Mouse (Mus musculus) heart, adult 11 months (tissue): ENCODE results near the gene Rsu1.
"Not testable (repeated sequence)": the region's sequence is repeated elsewhere in the genome, so short reads cannot be mapped to it uniquely, and the experiment has no call there.

Experiments
- DNase-seq: peaks from one replicate; pipeline ENCODE4 v3.0.0; 2022

The Rsu1 gene

DNA sequence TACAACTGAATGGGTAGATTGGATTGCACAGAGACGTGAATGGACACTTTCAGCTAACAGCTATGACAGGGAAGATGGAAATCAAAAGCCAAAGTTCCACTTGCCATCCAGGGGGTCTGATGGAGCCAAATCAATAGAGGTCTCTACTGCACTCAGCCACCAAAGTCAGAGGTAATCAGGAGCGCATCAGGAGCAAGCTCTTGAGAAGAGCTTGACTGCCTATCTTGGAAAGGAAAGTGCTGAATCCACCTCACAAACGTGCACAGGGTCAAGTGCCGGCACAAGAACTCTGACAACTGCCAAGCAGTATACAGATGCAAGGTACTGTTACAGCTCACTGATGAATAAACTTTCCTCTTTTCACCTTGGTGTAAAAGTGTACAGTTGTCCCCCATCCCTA is 47.8 kb downstream of the Rsu1 start:
- peak; percentile 62 for DNase-seq

DNA sequence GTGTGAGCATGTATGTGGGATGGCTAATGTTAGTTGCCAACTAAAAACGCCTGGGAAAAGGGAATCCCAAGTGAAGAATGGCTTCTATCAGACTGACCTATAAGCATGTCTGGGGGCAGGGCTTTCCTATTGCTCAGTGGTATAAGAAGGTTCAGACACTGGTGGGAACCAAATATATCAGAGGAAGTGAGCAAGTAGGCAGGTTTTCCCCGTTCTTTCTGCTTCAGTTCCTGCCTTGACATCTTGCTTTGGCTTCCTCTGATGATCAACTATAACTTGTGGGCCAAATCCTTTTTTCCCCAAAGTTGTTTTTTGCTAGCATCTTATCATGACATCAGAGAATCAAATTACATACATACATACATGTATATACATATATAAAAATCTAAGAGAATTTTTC is 51.1 kb downstream of the Rsu1 start:
- peak; percentile 25 for DNase-seq

DNA sequence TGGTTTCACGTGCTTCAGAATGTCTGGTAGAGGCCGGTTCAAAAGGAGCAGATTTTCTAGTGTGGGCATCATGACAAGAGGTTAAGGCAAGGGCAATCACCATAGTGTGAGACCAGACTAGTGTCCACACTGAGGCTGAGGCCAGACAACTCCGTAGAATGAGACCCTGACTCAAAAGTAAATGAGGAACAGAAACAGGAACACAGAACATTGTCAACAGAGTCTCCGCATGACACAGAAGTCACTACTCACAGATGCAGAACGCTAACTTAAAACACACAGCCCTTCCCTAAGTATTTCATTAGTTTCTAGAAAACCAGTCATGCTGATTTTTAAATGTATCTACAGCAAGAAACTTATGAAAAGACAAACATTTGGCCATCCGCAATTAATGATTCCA is 53.1 kb downstream of the Rsu1 start:
- DNase-seq: no peak

DNA sequence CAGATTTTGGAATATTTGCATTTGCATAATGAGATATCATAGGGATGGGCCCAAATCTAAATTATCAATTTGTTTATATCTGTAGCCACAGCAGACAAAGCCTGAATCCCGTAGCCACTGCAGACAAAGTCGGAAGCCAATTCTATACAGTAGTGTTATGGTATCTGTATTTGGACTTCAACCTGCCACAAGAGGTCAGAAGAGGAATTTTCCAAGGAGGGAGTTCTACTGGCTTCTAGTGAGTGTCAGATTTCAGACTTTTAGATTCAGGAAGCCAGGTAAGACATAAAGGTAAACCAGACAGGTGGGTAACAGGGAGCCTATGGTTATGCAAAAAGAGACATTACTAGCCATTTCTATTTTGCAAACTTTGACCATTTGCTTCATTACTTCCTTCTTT is 64.4 kb downstream of the Rsu1 start:
- DNase-seq: peak; percentile 31

DNA sequence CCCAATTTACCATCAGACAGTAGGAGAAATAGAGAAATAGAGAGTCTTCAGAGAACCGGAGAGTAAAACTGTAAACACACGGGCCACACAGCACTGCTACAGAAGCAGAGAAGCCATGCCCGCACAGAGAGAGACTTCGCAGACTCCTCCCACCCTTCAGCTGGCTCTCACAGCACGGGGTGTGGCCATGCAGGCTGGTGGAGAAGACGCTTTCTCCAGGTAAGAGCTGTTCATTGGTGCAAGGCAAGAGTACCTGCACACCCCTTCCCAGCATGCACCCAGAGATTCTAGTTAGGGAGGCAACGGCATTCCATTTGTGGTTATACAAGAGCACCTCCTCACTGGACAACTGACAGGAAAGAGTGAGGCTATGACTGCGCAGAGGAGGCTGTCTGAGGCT is 64.8 kb downstream of the Rsu1 start:
- peak; percentile 83 for DNase-seq

DNA sequence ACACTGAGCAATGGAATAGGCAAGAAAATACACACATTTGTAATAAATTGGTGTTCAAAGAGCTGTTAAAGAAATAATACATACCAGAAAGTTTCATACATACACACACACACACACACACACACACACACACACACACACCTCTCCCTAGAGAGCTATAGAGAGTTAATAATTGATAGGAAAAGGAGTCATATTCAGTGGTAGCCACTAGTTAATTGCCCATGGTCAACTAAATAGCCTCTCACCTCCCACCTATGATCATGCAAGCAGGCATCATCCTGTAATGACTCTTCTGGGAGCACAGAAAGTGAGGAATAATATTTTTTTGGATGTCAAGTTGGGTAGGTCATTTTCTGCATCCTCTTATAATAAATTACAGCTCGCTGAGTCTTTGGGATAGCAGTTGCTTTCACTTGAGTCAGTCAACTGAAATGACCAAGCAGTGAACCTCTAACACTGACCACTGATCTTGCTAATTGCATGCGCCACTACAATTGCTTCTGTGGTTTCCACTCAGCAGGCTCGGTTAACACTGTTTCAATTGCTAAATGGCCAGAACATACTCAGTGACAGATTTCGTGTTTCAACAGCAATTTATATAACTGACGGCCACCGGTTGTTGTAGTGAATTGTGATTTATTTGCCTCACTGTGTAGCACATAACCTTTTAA is 68.3 kb downstream of the Rsu1 start:
- DNase-seq: peak; percentile 45

DNA sequence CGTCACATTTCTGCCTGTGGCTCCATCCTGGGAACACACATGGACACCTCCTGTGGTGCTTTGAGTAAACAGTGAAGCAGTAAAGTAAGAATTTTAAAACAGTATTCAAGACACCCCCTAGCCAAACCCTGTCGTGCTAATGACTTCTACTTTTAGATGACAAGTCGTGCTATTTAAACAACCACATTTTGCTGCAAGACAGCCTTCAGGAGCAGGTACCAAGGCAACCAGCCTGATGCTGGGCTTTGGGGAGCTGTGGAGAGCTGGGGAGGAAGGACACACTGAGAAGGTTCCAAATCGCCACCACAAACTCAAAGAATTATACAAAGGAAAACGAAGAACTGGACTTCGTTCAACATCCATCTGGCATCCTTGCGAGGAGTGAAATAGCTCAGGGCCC is 71.5 kb downstream of the Rsu1 start:
- DNase-seq: peak; percentile 44

DNA sequence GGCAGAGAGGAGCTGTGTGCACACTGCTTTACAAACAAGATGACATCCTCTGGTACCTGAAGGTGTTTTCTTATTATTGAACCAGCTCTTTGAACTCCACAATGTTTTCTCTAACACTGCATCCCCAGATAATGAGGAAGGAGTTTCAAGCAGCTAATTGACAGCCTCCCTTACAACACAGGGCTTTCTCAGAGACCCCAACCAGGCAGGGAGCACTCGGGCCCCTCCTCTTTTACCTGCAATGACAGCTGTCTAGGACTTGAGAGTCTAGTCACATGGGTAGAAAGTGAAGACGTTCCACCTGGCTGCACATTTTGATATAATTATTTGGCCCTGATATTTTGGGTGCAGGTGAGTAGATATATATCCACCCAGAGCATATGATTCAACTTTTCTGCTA is 72.2 kb downstream of the Rsu1 start:
- peak; percentile 70 for DNase-seq

DNA sequence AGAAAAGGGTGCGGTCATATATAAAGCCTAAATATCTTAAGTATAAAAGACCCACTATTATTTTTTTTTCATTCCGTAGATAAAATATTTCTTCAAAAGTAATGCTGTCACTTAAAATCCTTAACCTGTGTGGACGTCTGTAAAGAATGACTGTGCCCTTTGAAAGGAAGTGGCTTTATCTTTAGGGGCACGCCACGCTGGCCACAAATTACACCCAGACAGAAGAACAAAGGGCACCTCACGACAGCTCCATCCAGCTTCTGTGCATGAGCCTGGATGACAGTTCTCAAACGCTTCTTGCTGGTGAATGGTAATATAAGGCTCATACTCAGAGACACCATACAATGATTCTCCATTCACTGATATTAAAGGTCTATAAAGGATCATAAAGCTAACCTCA is 75.7 kb downstream of the Rsu1 start:
- peak; percentile 4 for DNase-seq

DNA sequence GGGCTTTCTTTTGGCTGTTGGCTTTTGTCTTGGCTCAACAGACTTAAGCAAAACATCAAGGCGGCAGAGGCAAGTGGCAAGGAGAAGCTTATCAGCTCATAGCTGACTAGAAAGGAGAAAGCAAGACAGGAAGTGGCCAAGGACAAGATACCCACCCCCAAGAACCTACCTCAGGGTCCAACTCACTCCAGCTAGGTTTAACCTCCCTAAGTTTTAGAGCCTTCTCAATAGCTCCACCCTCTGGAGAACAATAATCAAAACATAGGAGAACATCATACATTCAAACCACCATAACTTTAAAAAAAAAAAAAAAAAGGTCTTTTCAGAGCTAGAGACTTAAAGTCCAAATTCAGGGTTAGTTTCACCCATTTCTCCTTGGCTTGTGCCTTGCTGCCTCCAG is 79.1 kb downstream of the Rsu1 start:
- peak; percentile 22 for DNase-seq

DNA sequence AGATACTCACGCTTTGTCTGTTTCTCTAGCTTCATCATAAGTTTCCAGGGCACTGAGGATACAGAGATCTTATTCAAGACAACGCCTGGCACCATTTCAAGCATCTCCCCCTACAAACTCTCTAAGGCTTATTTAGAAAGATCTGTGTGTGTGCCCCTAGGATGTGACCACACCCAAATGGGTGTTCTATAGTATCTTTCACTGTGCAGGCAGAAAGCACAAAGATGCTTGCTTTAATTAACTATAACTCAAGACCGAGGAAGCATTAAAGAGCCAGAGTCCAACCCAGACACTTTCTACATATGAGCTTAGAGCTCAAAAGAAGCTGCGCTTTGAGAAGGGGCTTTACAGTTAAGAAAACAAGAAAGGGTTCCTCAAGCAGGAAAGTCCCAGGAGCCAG is 80.4 kb downstream of the Rsu1 start:
- DNase-seq: peak; percentile 58

DNA sequence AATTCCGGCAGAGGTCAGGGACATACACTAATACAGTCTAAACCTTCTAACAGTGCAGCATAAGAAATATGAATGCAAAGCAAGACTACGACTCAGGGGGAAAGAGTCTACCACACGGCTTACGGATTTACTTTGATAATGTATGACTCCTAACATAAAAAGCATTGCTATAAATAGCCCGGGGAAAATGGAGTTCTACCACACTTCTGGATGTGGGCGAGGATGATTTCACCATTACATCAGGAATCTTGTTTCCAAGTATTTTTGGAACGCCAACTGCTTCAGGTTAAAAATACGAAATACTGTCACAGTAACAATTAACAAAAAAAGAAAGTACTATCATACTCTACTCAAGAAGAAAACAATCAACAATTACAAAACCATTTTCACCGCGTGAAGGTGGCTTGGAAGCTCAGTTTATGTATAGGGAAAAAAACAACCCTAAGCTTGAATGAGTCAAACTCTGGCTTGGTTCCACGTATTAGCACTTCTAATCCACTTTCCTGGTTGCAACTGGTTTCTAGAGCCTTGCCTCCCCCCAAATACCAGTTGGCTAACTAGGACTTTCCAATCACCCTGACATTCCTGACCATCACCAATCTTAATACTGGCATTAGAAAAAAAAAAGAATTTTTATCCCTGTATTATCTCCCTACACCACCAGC is 82.3 kb downstream of the Rsu1 start:
- peak; percentile 66 for DNase-seq

DNA sequence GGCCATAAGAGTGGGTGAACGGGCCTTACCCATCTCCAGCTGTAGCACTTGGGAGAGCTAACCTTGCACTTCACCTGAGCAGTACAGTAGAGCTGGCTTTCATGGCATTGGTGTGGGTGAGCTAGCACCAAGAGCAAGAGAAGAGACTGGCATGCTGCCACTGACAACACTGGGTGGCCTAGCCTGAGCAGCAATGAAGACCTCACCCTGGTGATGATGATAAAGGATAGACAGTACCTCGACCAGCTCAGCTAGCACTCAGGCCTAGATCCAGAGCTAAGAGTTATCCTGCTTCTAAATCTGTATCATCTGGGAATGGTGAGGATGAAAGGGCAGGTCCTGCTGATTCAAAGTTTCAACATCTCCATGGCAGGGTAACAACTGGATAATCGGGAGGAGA is 88.1 kb downstream of the Rsu1 start:
- peak; percentile 76 for DNase-seq

DNA sequence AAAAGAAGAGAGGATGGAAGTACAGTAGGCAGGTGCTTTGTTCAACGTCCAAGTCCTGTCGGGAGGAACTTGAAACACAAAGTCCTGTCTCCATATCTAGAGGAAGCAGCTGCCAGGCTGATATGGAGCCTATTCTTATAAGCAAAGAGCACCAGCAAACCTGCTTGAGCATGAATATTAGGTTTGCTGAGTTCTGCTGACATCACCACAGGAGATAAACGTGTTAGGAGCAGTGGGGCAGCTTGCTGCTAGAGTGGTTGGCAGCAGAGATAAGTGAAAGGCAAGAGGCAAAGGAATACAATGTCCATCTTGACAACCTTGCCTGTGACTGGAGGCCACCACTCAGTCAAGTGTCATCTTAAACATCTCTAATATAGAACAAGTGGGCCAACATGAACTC is 89.3 kb downstream of the Rsu1 start:
- not testable (repeated sequence) for DNase-seq

DNA sequence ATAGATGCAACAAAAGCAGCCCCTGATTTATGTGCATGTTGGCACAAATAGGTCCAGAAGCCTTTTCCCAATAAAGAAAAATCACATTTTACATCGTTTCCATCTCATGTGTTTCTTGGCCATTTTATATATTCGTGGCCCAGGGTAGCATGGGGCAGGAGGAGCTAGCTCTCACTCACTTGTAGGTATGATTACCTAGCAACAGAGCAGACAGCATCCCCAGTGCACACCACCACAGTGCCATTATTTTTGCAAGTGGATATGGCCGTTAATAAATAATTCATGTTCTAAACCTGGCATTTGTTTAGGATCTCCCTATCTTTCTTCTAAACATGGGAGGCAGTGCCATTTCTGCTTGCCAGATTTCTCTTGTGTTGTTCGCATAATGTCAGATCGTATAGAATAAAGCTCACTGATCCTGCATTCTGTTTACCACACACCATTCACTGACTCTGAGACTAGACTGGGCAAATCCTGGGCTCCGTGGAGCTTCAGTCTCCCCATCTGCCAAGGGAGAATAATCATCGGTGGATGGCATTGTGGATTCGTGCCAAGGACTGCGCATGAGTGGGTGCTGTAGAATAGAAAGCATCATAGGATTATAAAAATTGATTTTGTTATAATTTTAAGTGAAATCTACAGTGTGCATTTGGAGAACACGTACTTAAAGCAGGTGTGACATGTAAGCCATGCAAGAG is 93.4 kb downstream of the Rsu1 start:
- peak; percentile 76 for DNase-seq

DNA sequence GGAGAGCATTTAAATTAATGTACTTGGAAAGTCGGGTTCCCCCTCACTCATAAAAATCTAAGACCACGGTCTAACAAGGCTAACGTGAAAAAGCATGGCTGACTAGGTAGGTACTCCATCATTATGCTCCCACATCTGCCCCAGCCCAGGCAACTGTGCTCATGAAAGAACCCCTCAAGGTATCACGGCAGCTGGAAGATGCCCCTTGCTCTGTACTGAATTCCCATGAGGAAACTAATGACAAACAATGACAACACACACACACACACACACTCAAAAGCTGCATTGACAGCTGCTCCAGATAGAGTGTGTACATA is 95.0 kb downstream of the Rsu1 start:
- DNase-seq: peak; percentile 66

DNA sequence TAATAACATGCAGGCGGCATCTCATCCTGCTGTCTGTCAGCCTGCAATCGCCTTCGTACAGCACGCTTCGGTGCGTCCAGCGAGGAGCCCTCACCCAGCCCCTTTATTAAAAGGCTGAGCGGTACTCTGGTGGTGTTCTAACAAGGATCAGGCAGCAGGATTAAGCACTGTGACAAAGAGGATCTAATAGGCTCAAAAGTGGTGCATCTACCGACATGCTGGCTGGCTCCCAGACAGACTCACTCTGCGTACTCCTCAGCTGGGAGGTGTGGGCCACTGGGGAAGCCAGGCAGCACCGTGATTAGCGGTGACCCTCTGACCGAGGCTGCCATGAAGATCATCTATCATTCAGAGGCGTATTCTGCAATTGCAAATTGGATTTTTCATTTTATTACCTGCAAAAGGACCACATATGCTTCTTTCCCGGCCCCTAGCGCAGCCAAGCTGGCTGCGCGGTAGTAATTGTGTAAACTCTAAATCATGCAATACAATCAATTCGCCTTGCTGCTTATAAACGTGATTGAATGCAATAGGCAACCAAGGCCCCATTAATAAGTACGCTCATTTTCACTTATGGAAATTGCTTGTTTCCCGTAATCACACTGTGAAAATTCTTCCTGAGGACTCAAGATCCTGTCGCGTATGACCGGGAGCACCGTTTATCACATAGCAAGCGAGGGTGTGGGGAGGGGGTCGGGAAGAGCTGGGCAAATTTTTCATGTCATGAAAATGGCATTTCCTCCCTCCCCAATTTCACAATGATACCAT is 95.5 kb downstream of the Rsu1 start:
- DNase-seq: peak; percentile 69

DNA sequence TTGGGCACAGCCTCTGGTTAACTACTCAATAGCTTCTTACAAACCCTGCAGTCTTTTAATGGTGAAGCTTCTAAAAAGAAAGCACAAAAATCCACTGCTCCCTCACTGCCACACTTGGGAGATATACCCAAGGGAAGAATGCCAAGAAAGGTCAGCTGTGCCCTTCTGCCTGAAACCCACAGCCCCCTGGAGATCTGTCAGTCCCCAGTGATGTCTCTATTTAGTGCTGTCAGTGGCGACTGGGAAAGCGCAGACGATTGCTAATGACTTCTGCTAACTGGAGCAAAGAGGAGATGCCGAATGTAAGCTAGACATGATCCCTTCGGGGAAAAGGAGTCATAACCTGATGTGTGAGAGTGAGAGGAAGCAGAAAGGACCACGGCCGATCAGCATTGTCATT is 96.8 kb downstream of the Rsu1 start:
- DNase-seq: peak; percentile 54

DNA sequence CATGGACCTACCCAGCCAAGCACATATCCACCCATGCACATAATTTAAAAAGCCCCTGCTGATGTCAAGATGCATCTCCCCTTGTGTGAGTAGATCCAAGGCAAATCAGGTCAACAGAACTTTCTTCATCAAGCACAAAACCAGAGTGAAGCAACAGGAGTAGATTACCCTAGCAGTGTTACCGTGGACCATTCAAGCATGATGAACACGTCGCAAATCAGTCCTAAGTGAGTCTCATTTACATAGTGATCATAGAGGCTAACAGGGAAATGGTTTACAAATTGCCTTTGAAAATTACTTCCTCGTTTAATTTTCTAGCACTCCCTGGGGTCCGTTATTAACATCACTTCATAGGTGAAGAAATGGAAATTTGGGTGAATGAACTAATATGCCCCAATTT is 100.6 kb downstream of the Rsu1 start:
- no peak for DNase-seq

DNA sequence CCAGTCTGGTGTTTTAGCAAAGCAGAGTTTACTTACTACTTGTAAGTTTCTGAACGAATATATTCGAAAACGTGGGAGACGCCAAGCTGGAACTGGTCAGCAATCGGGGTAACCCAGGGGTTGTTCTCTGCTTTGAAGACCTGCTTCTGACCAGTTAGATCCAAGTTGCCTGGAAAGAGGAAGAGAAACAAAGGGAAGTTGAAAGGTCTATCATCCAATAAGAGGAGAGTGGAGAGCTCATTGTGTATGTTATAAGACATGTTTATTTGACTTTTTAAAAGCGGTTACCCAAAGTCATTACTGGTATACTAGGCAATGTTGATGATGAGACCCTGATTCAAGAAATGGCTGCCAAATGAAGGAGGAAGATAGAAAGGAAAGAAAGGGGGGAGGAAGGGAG is 101.3 kb downstream of the Rsu1 start:
- peak; percentile 48 for DNase-seq

DNA sequence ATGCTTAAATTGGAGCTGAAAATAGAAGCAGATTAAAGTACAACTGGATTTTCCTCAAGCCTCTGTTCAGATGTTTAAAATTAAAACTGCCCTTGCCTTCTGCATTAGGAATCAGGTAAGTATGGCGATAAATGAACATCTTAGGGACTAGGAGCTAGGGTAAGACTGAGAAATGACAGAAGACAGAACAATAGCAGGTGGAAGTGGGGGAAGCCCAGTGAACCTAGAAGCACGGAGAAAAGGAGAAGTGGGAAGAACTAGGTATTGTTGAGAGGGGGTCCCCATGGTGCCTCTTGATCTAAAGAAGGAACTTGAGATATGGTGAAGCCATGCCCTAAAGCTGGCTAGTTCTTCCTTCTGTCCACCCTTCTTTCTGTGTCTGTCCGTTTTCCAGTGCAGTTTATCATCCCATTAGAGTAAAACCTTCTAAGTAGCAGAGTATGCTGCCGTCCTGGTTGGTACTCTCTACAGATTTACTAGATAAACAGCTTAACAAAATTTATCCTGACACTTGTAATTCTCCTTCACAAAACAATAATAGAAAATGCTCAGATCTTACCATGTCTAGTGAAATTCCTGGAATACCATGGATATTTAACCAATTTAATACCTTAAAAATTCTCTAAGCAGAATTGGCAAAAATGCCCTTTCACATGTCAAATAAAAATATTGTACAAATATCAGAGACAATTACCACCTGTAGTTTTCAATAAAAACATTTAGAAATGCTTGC is 101.9 kb downstream of the Rsu1 start:
- peak; percentile 29 for DNase-seq

DNA sequence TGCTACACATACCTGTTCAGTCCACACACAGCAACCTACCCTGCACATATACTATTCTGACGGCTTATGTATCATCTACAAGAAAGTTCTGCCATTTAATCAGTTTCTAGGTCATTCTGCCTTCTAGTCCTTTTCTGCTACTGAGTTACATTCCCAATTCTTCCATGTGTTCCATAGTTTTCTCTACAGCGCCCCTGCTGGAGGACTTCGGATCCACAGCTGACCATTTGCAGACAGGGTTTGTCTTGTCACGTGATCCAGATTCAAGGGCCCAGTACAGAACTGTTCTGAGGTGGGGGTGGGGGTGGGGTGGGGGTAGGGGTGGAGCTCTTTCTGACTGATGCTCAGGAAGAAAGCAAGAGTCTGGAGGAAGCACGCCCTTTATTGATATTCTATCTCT is 102.5 kb downstream of the Rsu1 start:
- DNase-seq: peak; percentile 58

DNA sequence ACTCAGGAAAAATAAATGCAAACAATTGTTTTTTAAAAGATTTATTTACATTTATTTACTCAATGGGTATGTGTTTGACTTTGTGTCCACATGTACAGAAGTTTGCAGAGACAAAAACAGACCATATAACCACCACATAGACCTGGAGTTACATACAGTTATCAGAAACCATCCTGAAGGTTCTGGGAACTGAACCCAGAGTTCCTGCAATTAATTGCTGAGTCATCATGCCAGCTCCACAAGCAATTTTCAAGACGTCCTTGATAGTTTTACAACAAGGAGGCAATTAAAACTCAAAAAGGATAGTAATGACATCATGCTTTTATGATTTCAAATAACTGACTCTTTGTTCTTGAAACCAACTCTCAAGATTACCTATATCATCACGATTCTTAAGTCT is 109.5 kb downstream of the Rsu1 start:
- DNase-seq: no peak
